Mouse (Mus musculus) cerebellum, adult 2 months (tissue): ENCODE results near the gene Cfap97. TPM values are rescaled to one million over a fixed set of nuclear protein-coding genes. Genes with fewer than 3 reads are reported as not detected.

ENCODE experiments used
- DNase-seq, 2 experiments: peaks; one replicate each; pipeline ENCODE4 v3.0.0; 2021
- H3K27ac ChIP-seq: fragments of 200-500 bp; 2 replicates; pipeline ENCODE4 v1.5.1; 2012; ENCODE audit warnings: low read length, control low read depth, inconsistent platforms; ENCODE audit not compliant: insufficient read depth
- H3K27me3 ChIP-seq: fragments of 200-500 bp; 2 replicates; pipeline ENCODE4 v1.6.1; 2012; ENCODE audit warnings: inconsistent platforms, mild to moderate bottlenecking, low read length, moderate library complexity; ENCODE audit not compliant: control insufficient read depth, insufficient read depth
- H3K4me1 ChIP-seq: fragments of 200-500 bp; 2 replicates; pipeline ENCODE4 v1.6.1; 2011; ENCODE audit warnings: low read length; ENCODE audit not compliant: control insufficient read depth, insufficient read depth
- H3K4me3 ChIP-seq: fragments of 200-500 bp; replicated peaks from 2 replicates; pipeline ENCODE3; 2011; ENCODE audit warnings: mild to moderate bottlenecking, low read depth, low read length, control low read depth; ENCODE audit not compliant: insufficient read depth
- CTCF ChIP-seq: fragments of 200-500 bp; IDR thresholded peaks from 2 replicates; pipeline ENCODE4 v1.5.1; 2011; ENCODE audit warnings: low read depth, mild to moderate bottlenecking, control low read depth, low read length, moderate library complexity, borderline replicate concordance; ENCODE audit not compliant: insufficient read depth
- POLR2A ChIP-seq: fragments of 200-500 bp; IDR thresholded peaks from 2 replicates; pipeline ENCODE4 v1.6.1; 2011; ENCODE audit warnings: low read length, control low read depth, borderline replicate concordance; ENCODE audit not compliant: insufficient read depth
- WGBS: fragments of 180-500 bp; shearing (Covaris S2); methylation state at CpG from one replicate; pipeline ENCODE4 v1.1.7; 2018; 5-methylcytosine and 5-hydroxymethylcytosine counted together
- polyA plus RNA-seq: library from polyadenylated mRNA; depleted of rRNA; stranded (reverse); fragments of >200 nt; gene quantifications from 2 replicates; pipeline ENCODE4 v1.2.3, GENCODE M21; 2012

Gene Cfap97
- polyA plus RNA-seq, 1 experiment = 17.5 TPM

DNA sequence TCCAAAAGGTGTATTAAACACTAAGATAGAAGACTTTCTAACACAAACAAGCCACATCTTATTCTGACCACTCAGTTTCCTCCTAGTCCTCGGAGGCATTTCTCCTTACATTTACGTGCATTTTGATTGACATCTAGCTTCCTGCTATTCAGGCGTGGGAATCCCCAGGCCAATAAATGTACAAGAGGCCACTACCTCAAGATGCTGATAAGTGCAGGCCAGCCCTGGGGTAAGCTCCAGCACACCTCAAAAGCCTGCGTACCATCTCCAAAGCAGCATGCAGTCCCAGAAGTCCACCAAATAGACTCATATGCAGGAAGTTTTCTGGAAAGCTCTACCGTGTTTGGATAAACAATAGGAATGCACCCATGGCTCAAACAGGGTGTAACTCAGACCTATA is 8.1 kb upstream of the Cfap97 start:
- no peak for DNase-seq
- TF ChIP-seq CTCF (no peak), POLR2A (no peak)
- H3K4me1 ChIP-seq = peaks cover 33% of the 10 kb centered on the region
- 67% methylated on average over 5 of the region's 5 CpGs for WGBS
- no peaks in the 10 kb centered on the region for H3K27me3 ChIP-seq
- no peak overlapping the region for H3K27ac ChIP-seq
- H3K4me3 ChIP-seq = no peak overlapping the region

DNA sequence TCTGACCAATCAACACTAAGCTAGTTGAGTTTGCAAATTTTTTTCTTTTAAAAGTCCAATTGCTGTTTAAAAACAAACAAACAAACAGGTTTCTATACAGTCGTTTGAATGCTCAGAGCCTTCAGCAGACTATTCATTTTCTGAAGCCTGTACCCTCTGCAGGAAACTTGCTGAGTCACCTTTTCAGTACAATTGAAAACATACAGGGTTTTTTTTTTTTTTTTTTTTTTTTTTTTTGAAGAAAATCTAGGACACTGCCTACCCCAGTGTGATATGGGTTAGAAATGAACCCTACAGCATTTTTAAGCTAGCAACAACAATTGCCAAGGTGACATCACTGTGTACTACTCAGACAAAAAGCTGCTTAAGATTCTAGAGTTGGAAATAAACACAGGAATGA is 7.6 kb upstream of the Cfap97 start:
- TF ChIP-seq CTCF (no peak), POLR2A (no peak)
- 4% methylated on average over 1 of the region's 1 CpGs for WGBS
- H3K27ac ChIP-seq = no peak overlapping the region
- no peak for DNase-seq
- no peak overlapping the region for H3K4me3 ChIP-seq
- no peaks in the 10 kb centered on the region for H3K27me3 ChIP-seq
- H3K4me1 ChIP-seq = peaks cover 36% of the 10 kb centered on the region

- Histone ChIP-seq H3K4me1 (peaks cover 28% of the 10 kb centered on the region), H3K4me3 (no peak overlapping the region), H3K27me3 (no peaks in the 10 kb centered on the region), H3K27ac (no peak overlapping the region)
- 36% methylated on average over 3 of the region's 3 CpGs for WGBS
- no peak for DNase-seq
- no peak for TF ChIP-seq POLR2A
- TF ChIP-seq CTCF = no peak
These were observed 5.4 kb upstream of the Cfap97 start for GRCm38 (mm10) chr8:46146173-46146572.

- no peak overlapping the region for H3K4me3 ChIP-seq
- TF ChIP-seq POLR2A (no peak), CTCF (no peak)
- no peaks in the 10 kb centered on the region for H3K27me3 ChIP-seq
- peak; percentile 44 to 69 for DNase-seq
- 0 out of 2 replicates have a peak overlapping the region, but pooled peaks have one; percentile 24 for H3K27ac ChIP-seq
- H3K4me1 ChIP-seq = peaks cover 18% of the 10 kb centered on the region
- 58% methylated on average over 6 of the region's 6 CpGs for WGBS
These were observed 2.3 kb upstream of the Cfap97 start for GRCm38 (mm10) chr8:46149306-46149705.

- peak in 1 of 2 experiments; percentile 18 for DNase-seq
- no peak for TF ChIP-seq CTCF
- TF ChIP-seq POLR2A = no peak
- WGBS = 73% methylated on average over 9 of the region's 9 CpGs
- Histone ChIP-seq H3K4me1 (peaks cover 15% of the 10 kb centered on the region), H3K4me3 (no peak overlapping the region), H3K27ac (no peak overlapping the region), H3K27me3 (no peaks in the 10 kb centered on the region)
These were observed 1.8 kb upstream of the Cfap97 start for GRCm38 (mm10) chr8:46149782-46150181.

GRCm38 (mm10) chr8:46152064-46153031 is 777 bp downstream of the Cfap97 start, which contains the start of gene Snx25:
Gene Snx25, minus strand, starts transcription at chr8:46152159.
- TF ChIP-seq POLR2A = peak; percentile 95; the same call in 1 of the 2 replicates
- no peak for TF ChIP-seq CTCF
- H3K27me3 ChIP-seq = no peaks in the 10 kb centered on the region
- peaks cover 9% of the 10 kb centered on the region for H3K4me1 ChIP-seq
- H3K27ac ChIP-seq = peak within 1 kb of the TSS; percentile 94
- peak within 1 kb of the TSS; percentile 92 for H3K4me3 ChIP-seq
- DNase-seq = peak; percentile 98 to 99
- 2% methylated on average over 88 of the region's 103 CpGs for WGBS

DNA sequence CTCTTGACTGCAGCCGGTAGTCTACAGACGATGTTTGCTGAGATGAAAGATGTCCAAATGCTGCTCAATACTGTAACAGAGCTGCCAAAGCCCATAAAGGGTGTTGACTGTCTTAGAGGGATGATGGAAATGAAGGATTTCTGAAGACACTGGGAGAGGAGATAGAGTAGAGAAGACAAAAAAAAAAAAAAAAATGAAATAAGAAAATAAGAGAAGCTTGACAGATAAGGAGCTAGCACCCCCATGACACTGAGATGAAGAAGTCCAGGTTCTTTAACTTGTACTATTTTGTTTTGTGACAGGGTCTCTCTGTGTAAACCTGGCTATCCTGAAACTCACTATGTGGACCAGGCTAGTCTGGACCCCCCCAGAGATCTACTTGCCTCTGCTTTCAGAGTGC is 1.5 kb downstream of the Cfap97 start:
- TF ChIP-seq CTCF = no peak
- TF ChIP-seq POLR2A = no peak
- Histone ChIP-seq H3K4me3 (peak overlapping the region; percentile 64), H3K27ac (peak overlapping the region; percentile 94; the same call in 1 of the 2 replicates), H3K27me3 (no peaks in the 10 kb centered on the region), H3K4me1 (peaks cover 6% of the 10 kb centered on the region)
- DNase-seq = no peak
- WGBS = 0% methylated on average over 2 of the region's 2 CpGs
